Mouse (Mus musculus): ENCODE data around the gene Kctd20. TPM values are rescaled to one million over a fixed set of nuclear protein-coding genes. Genes with fewer than 3 reads are reported as not detected.
"Not testable (repeated sequence)": the region's sequence is repeated elsewhere in the genome, so short reads cannot be mapped to it uniquely, and the experiment has no call there.

The Kctd20 gene
- total RNA-seq, 2 experiments from 2014 or later, result 99.1 to 109 TPM

- intact Hi-C loops (cut with DNase I), result no loop called here
- DNase-seq, result no peak
These were observed 18.4 kb downstream of the Kctd20 start for GRCm38 (mm10) chr17:28970122-28970521.

GRCm38 (mm10) chr17:28979091-28979490 is 27.3 kb downstream of the Kctd20 start:
- intact Hi-C loops (cut with DNase I), result no loop called here
- no peak for DNase-seq

- intact Hi-C loops (cut with DNase I), result no loop called here
- DNase-seq, result no peak
These were observed 29.3 kb downstream of the Kctd20 start for GRCm38 (mm10) chr17:28981081-28981480.

GRCm38 (mm10) chr17:28982591-28982990 is 30.8 kb downstream of the Kctd20 start:
- intact Hi-C loops (cut with DNase I), result no loop called here
- no peak for DNase-seq

- DNase-seq, result no peak
- intact Hi-C loops (cut with DNase I), result no loop called here
These were observed 33.1 kb downstream of the Kctd20 start for GRCm38 (mm10) chr17:28984724-28985420.

- intact Hi-C loops (cut with DNase I), result no loop called here
- peak; percentile 23 for DNase-seq
These were observed 35.1 kb downstream of the Kctd20 start for GRCm38 (mm10) chr17:28986833-28987232.

DNA sequence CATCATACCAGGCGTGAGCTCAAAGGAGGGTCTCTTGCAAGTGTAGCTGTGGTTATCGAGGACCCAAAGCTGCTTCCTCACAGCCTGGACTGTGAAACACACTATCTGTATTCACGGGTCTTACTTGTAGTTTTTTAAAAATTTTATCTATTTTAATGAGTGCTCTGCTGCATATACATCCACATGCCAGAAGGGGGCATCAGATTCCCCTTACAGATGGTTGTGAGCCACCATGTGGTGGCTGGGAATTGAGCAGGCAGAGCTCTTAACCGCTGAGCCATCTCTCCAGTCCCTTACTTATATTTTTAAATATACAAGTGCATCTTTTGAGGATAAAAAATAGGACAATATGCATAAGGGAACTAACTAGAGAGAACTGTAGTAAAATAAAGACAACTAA is 36.0 kb downstream of the Kctd20 start:
- intact Hi-C loops (cut with DNase I), result no loop called here
- DNase-seq, result peak; percentile 35

- no peak for DNase-seq
- intact Hi-C loops (cut with DNase I), result no loop called here
These were observed 36.5 kb downstream of the Kctd20 start for GRCm38 (mm10) chr17:28988291-28988690.

DNA sequence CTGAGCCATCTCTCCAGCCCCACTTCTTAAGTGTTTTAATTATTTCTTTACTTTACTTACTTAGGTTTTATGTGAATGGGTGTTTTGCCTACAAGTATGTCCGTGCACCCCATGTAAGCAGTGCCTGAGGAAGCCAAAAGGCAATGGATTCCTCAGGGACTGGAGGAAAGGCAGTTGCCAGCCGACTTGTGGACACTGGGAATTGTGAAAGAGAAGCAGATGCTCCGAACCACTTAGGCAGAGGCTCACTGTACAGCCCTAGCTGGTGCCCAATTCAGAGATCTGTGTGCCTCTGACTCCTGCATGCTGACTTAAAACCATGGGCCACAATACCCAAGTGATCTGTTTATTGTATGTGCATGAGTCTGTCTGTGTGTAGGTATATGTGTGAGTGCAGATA is 37.2 kb downstream of the Kctd20 start:
- no peak for DNase-seq

GRCm38 (mm10) chr17:28990060-28990459 is 38.3 kb downstream of the Kctd20 start:
- intact Hi-C loops (cut with DNase I), result no loop called here
- no peak for DNase-seq

More for the DNA sequence above, 37.2 kb downstream of the Kctd20 start:
- intact Hi-C loops (cut with DNase I), result no loop called here

GRCm38 (mm10) chr17:28991286-28991685 is 39.5 kb downstream of the Kctd20 start:
- intact Hi-C loops (cut with DNase I), result no loop called here
- no peak for DNase-seq

DNA sequence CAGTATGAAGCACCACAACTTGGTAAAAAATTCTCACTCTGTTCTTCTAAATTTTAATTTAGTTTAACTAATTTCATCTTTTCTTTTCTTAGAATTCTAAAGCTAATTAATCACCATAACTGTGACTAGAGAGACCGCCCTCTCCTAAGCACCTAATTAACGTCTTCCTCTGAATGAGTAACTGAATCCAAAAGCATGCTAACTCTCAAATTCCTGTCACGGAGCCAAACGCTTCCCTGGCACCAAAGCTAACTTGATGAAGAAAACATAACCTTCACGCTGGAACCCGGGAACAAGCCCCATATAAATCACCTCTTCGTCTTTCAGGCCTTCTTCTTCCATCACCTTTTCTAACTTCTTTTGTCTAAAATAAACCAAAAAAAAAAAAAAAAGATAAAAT is 40.4 kb downstream of the Kctd20 start:
- intact Hi-C loops (cut with DNase I), result no loop called here
- no peak for DNase-seq

GRCm38 (mm10) chr17:28993004-28993403 is 41.3 kb downstream of the Kctd20 start:
- DNase-seq; intact Hi-C loops (cut with DNase I): not testable (repeated sequence)

DNA sequence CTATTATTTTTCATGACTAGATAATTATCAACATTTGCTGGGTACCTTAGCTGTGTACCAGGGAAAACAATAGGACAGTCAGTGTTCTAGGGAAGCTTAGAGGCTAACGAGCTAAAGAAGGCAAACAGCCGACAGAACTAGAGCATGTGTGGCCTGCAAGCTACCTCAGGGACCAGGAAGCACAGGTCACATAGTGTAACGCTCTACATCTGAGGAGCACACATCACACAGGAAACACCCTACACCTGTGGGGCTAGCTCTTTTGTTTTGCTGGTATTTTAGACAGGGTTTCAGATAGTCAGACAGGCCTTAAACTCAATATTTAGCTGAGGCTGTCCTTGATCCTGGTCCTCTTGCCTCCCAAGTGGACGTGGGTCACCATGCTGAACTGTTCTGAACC is 42.9 kb downstream of the Kctd20 start:
- DNase-seq, result no peak
- intact Hi-C loops (cut with DNase I), result no loop called here

GRCm38 (mm10) chr17:29000465-29000864 is 48.7 kb downstream of the Kctd20 start:
- intact Hi-C loops (cut with DNase I), result no loop called here
- DNase-seq, result no peak

DNA sequence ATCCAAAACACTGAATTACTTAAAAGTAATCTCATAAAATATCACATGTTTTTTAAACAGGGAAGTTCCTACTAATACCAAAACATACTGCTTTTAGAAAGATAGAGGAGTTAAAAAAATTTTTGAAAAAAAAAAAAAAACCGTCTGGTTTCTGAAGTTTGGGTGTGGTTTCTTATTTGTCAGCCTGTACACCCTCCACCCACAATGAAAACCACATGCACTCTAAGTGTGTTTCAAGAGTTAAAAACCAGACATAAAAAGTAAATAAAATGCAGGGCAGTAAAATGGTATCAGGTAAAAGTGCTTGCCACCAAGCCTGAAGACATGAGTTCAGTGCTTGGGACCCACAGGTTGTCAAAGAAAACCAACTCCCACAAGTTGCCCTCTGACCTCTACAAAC is 52.0 kb downstream of the Kctd20 start:
- DNase-seq, result no peak
- intact Hi-C loops (cut with DNase I), result no loop called here

GRCm38 (mm10) chr17:29005002-29005401 is 53.3 kb downstream of the Kctd20 start:
- intact Hi-C loops (cut with DNase I), result no loop called here
- DNase-seq, result no peak

DNA sequence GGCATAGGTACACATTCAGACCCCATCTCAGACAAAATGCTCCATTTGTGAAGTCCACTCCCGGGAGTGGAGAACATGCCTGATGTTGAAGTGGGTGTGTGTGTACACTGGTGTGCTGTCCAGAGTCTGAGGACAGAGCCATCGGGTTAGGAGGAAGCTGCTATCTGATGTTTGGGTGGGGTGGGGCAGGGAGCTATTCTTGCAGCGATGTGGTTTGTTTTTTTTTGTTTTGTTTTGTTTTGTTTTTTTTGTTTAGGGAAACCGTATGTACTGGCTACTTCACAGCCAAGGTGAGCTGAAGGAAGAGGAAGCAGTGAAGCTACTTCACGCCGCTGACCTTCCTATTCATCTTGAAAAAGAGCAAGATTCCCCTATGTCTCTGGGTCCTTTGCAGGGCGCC is 55.1 kb downstream of the Kctd20 start:
- DNase-seq, result no peak
- intact Hi-C loops (cut with DNase I), result no loop called here

DNA sequence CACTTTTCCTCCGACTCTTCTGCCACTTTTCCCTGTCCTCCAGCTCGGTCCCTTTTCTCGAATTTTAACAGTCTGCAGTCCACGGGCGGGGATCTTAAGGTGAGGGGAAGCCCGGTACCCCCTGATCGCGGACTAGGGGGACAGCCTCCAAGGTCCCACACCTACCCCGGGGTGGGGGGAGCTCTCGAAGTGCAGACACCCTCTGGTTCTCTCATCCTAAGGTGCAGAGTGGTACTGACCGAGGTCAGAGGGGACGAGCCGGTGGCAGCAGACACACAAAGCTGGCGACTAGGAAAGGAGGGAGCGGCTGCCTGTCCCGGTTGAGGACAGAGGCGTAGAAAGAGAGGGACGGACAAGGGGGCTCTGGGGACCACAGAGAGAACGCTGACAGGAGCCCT is 55.5 kb downstream of the Kctd20 start:
- no peak for DNase-seq
- intact Hi-C loops (cut with DNase I), result no loop called here

DNA sequence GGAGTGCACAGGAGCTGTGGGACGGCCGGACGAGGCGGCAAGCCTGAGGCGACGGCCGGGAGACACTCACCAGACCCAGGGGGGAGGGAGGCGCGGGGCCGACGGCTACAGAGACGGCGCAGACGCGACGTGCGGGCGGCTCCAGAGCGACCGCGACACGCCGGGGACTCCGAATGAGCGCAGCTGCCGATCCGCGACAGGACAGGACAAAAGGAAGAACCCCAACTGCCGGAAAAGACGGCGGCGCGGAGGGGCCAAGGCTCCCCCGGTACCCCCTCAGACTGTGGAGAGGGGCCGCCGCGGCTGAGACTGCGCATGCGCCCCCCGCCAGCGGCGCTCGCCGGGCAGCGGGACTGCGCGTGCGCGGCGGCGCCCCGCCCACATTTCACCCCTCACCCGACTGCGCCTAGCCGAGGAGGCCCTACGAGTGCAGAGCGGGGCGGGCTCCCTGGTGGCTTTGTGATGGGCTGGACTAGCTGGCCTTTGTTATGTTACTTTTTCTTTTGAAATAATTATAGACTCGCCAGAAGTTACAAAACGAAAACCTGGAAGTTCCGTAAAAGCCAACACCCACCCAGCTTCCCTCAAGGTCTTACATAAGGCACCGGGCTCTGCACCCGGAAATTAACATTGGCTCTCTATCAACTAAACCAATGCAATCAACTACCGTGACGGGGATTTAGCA is 56.0 kb downstream of the Kctd20 start, which contains the start of gene Stk38:
Gene Stk38, minus strand, starts transcription at position 355 of the 685 bp plus-strand sequence.
- intact Hi-C loops (cut with DNase I), result no loop called here
- peak; percentile 91 for DNase-seq

DNA sequence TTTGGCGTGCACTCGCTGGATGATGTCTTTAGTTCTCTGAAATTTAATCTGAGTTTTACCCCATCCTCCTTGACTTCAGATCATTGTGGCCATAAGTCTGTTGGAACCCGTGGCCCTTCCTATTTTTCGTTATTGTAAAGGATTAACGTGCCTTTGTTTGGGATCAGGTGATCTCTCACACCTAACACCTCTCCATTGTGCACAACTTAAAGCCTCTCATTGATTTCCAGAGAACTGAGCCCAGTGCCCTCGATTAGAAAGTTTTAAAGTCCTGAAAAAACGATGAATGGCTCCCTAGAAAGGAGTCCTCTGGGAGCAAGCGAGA is 56.5 kb downstream of the Kctd20 start:
- DNase-seq, result no peak
- intact Hi-C loops (cut with DNase I), result no loop called here

GRCm38 (mm10) chr17:29009181-29009580 is 57.4 kb downstream of the Kctd20 start:
- DNase-seq, result no peak
- intact Hi-C loops (cut with DNase I), result no loop called here

GRCm38 (mm10) chr17:29014235-29014634 is 62.5 kb downstream of the Kctd20 start:
- intact Hi-C loops (cut with DNase I), result no loop called here
- no peak for DNase-seq
